Mouse (Mus musculus): ENCODE measurements around the gene Triap1.
"Not testable (repeated sequence)": the region's sequence is repeated elsewhere in the genome, so short reads cannot be mapped to it uniquely, and the experiment has no call there.

Triap1 gene

GRCm38 (mm10) chr5:115340577-115341313, at the start of gene Triap1, which contains the start of gene Gatc:
Gene Triap1, plus strand, starts transcription at chr5:115341225.
Gene Gatc, minus strand, starts transcription at chr5:115341178.
- peak; percentile 89 for DNase-seq (ENCODE audit: low read depth, low spot score)

- DNase-seq (ENCODE audit: low read depth, low spot score) = peak; percentile 35
Observed at GRCm38 (mm10) chr5:115294173-115294572, 46.9 kb upstream of the Triap1 start.

- DNase-seq (ENCODE audit: low read depth, low spot score) = no peak
Observed at GRCm38 (mm10) chr5:115296347-115296746, 44.7 kb upstream of the Triap1 start.

- peak; percentile 89 for DNase-seq (ENCODE audit: low read depth, low spot score)
Observed at GRCm38 (mm10) chr5:115300035-115300744, 40.8 kb upstream of the Triap1 start.

- peak; percentile 99 for DNase-seq (ENCODE audit: low read depth, low spot score)
Observed at GRCm38 (mm10) chr5:115300792-115301614, 40.0 kb upstream of the Triap1 start, which contains the start of gene Dynll1. Gene Dynll1, minus strand, starts transcription at chr5:115300999.

- DNase-seq (ENCODE audit: low read depth, low spot score) = no peak
Observed at GRCm38 (mm10) chr5:115301615-115302014, 39.4 kb upstream of the Triap1 start.

GRCm38 (mm10) chr5:115302190-115302589, 38.8 kb upstream of the Triap1 start:
- not testable (repeated sequence) for DNase-seq (ENCODE audit: low read depth, low spot score)

GRCm38 (mm10) chr5:115312354-115312753, 28.7 kb upstream of the Triap1 start:
- DNase-seq (ENCODE audit: low read depth, low spot score) = no peak

- DNase-seq (ENCODE audit: low read depth, low spot score) = no peak
Observed at GRCm38 (mm10) chr5:115312816-115313667, 28.0 kb upstream of the Triap1 start.

GRCm38 (mm10) chr5:115313668-115313943, 27.4 kb upstream of the Triap1 start:
- no peak for DNase-seq (ENCODE audit: low read depth, low spot score)

GRCm38 (mm10) chr5:115316968-115317644, 23.9 kb upstream of the Triap1 start:
- no peak for DNase-seq (ENCODE audit: low read depth, low spot score)

GRCm38 (mm10) chr5:115317645-115318328, 23.2 kb upstream of the Triap1 start:
- peak; percentile 52 for DNase-seq (ENCODE audit: low read depth, low spot score)

- DNase-seq (ENCODE audit: low read depth, low spot score) = peak; percentile 99
Observed at GRCm38 (mm10) chr5:115319004-115319940, 21.8 kb upstream of the Triap1 start.

GRCm38 (mm10) chr5:115326256-115326831, 14.7 kb upstream of the Triap1 start:
- no peak for DNase-seq (ENCODE audit: low read depth, low spot score)

GRCm38 (mm10) chr5:115326875-115327609, 14.0 kb upstream of the Triap1 start, which contains the start of gene Srsf9:
Gene Srsf9, plus strand, starts transcription at chr5:115327177.
- DNase-seq (ENCODE audit: low read depth, low spot score) = peak; percentile 92

- peak; percentile 47 for DNase-seq (ENCODE audit: low read depth, low spot score)
Observed at GRCm38 (mm10) chr5:115327610-115328548, 13.1 kb upstream of the Triap1 start.

GRCm38 (mm10) chr5:115330955-115331354, 10.1 kb upstream of the Triap1 start:
- no peak for DNase-seq (ENCODE audit: low read depth, low spot score)
